Mouse (Mus musculus) 416B (cell line): ENCODE measurements around the gene Limch1.

ENCODE experiments used
- DNase-seq: peaks from one replicate; pipeline ENCODE4 v3.0.0; 2011; ENCODE audit warnings: low read depth

The Limch1 gene

GRCm38 (mm10) chr5:66747761-66748430, 2.3 kb downstream of the Limch1 start:
- DNase-seq = no peak

- DNase-seq = no peak
Measured at GRCm38 (mm10) chr5:66748448-66749115, 3.0 kb downstream of the Limch1 start.

GRCm38 (mm10) chr5:66750641-66751040, 5.0 kb downstream of the Limch1 start:
- DNase-seq = no peak

GRCm38 (mm10) chr5:66751332-66751980, 5.8 kb downstream of the Limch1 start:
- DNase-seq = no peak

- DNase-seq = no peak
Measured at GRCm38 (mm10) chr5:66753620-66754019, 8.0 kb downstream of the Limch1 start.

- DNase-seq = peak; percentile 29
Measured at GRCm38 (mm10) chr5:66756821-66757705, 11.4 kb downstream of the Limch1 start.

- no peak for DNase-seq
Measured at GRCm38 (mm10) chr5:66757706-66758237, 12.1 kb downstream of the Limch1 start.

- no peak for DNase-seq
Measured at GRCm38 (mm10) chr5:66759354-66759753, 13.7 kb downstream of the Limch1 start.

GRCm38 (mm10) chr5:66760747-66761146, 15.1 kb downstream of the Limch1 start:
- DNase-seq = no peak

- DNase-seq = no peak
Measured at GRCm38 (mm10) chr5:66762006-66762405, 16.4 kb downstream of the Limch1 start.

- DNase-seq = no peak
Measured at GRCm38 (mm10) chr5:66764129-66764528, 18.5 kb downstream of the Limch1 start.

- DNase-seq = no peak
Measured at GRCm38 (mm10) chr5:66765911-66766310, 20.3 kb downstream of the Limch1 start.

- peak; percentile 11 for DNase-seq
Measured at GRCm38 (mm10) chr5:66768034-66768433, 22.4 kb downstream of the Limch1 start.

GRCm38 (mm10) chr5:66769070-66769469, 23.4 kb downstream of the Limch1 start:
- DNase-seq = no peak

- DNase-seq = no peak
Measured at GRCm38 (mm10) chr5:66769558-66769957, 23.9 kb downstream of the Limch1 start.

GRCm38 (mm10) chr5:66777999-66778710, 32.5 kb downstream of the Limch1 start:
- no peak for DNase-seq

- no peak for DNase-seq
Measured at GRCm38 (mm10) chr5:66780371-66780770, 34.7 kb downstream of the Limch1 start.

GRCm38 (mm10) chr5:66781507-66781906, 35.9 kb downstream of the Limch1 start:
- DNase-seq = no peak

- no peak for DNase-seq
Measured at GRCm38 (mm10) chr5:66782851-66783250, 37.2 kb downstream of the Limch1 start.

- no peak for DNase-seq
Measured at GRCm38 (mm10) chr5:66784624-66785361, 39.2 kb downstream of the Limch1 start.
